24 mouse cellular contexts compared by ENCODE assay signal in genomic region chr13:103018481-103018880, GRCm38 (mm10).
DNase-seq lines count a peak whose midpoint lies in the region; ATAC-seq and TF ChIP-seq lines count a peak whose summit lies in the region.
"Had no signal": no experiment of that assay in that cellular context is flagged by ENCODE, and none has a peak within 500 bp of the region (broad histone marks: within the 10 kb centered on the region; RNA-seq: fewer than 3 reads in every experiment).

No protein-coding gene starts in this region.

- H3K36me3 ChIP-seq in kidney, embryonic 15.5 days = no peaks in the 10 kb centered on the region
- no peaks in the 10 kb centered on the region for H3K36me3 ChIP-seq in kidney, postnatal 0 days (ENCODE audit: insufficient read depth, low read length)
- H3K36me3 ChIP-seq in lung, embryonic 14.5 days (ENCODE audit: insufficient read depth) = no peaks in the 10 kb centered on the region
- H3K36me3 ChIP-seq in stomach, embryonic 14.5 days (ENCODE audit: control insufficient read depth, insufficient read depth, low read length) = no peaks in the 10 kb centered on the region
- H3K36me3 ChIP-seq in stomach, postnatal 0 days (ENCODE audit: control insufficient read depth, insufficient read depth, low read length) = no peaks in the 10 kb centered on the region
- H3K36me3 ChIP-seq: embryonic facial prominence, embryonic 13.5 days; embryonic facial prominence, embryonic 15.5 days; forebrain, embryonic 10.5 days; forebrain, embryonic 12.5 days had no signal

- H3K4me1 ChIP-seq in kidney, embryonic 15.5 days = peaks cover 15% of the 10 kb centered on the region; the same call in 1 of the 2 replicates
- H3K4me1 ChIP-seq in kidney, postnatal 0 days (replicated peaks; ENCODE audit: insufficient read depth, low read length) = no peaks in the 10 kb centered on the region
- H3K4me1 ChIP-seq in lung, embryonic 14.5 days (ENCODE audit: insufficient read depth) = no peaks in the 10 kb centered on the region
- H3K4me1 ChIP-seq in stomach, embryonic 14.5 days (ENCODE audit: control insufficient read depth, insufficient read depth, low read length) = no peaks in the 10 kb centered on the region
- H3K4me1 ChIP-seq in stomach, postnatal 0 days (replicated peaks; ENCODE audit: control insufficient read depth, insufficient read depth) = no peaks in the 10 kb centered on the region
- H3K4me1 ChIP-seq: embryonic facial prominence, embryonic 15.5 days had no signal

- WGBS in kidney, embryonic 15.5 days = 54% methylated on average over 6 of the region's 6 CpGs
- 48% methylated on average over 6 of the region's 6 CpGs for WGBS in kidney, postnatal 0 days
- WGBS in lung, embryonic 14.5 days = 38% methylated on average over 6 of the region's 6 CpGs
- 30% methylated on average over 6 of the region's 6 CpGs for WGBS in stomach, embryonic 14.5 days
- 35% methylated on average over 6 of the region's 6 CpGs for WGBS in stomach, postnatal 0 days

- no peak for TF ChIP-seq EP300 in stomach, postnatal 0 days (optimal IDR thresholded peaks at IDR 0.05)

- H3K27ac ChIP-seq in kidney, embryonic 15.5 days = peak overlapping the region; percentile 54
- no peak overlapping the region for H3K27ac ChIP-seq in kidney, postnatal 0 days
- no peak overlapping the region for H3K27ac ChIP-seq in lung, embryonic 14.5 days (ENCODE audit: low read depth)
- H3K27ac ChIP-seq in stomach, embryonic 14.5 days (ENCODE audit: low read length) = 0 out of 2 replicates have a peak overlapping the region, but pooled peaks have one; percentile 6
- H3K27ac ChIP-seq in stomach, postnatal 0 days (replicated peaks) = no peak overlapping the region
- H3K27ac ChIP-seq: embryonic facial prominence, embryonic 13.5 days; embryonic facial prominence, embryonic 15.5 days; forebrain, embryonic 10.5 days; forebrain, embryonic 12.5 days had no signal

- ATAC-seq in kidney, embryonic 15.5 days (replicated peaks; ENCODE audit: low FRiP score) = no peak
- ATAC-seq in kidney, postnatal 0 days (replicated peaks; ENCODE audit: low FRiP score, low read depth) = no peak
- no peak for ATAC-seq in lung, embryonic 14.5 days (ENCODE audit: insufficient read depth)
- no peak for ATAC-seq in stomach, embryonic 14.5 days (ENCODE audit: insufficient number of reproducible peaks, insufficient read depth, low FRiP score, low read depth)
- no peak for ATAC-seq in stomach, postnatal 0 days (ENCODE audit: low FRiP score, low TSS enrichment)
- ATAC-seq: forebrain, embryonic 14.5 days had no signal

- no peak overlapping the region for H3K4me2 ChIP-seq in kidney, embryonic 15.5 days
- no peak overlapping the region for H3K4me2 ChIP-seq in kidney, postnatal 0 days (ENCODE audit: low read length)
- H3K4me2 ChIP-seq in lung, embryonic 14.5 days = no peak overlapping the region
- H3K4me2 ChIP-seq in stomach, embryonic 14.5 days (replicated peaks; ENCODE audit: low read depth, low read length) = no peak overlapping the region
- no peak overlapping the region for H3K4me2 ChIP-seq in stomach, postnatal 0 days (replicated peaks; ENCODE audit: low read depth)
- H3K4me2 ChIP-seq: embryonic facial prominence, embryonic 13.5 days; embryonic facial prominence, embryonic 15.5 days; forebrain, embryonic 12.5 days had no signal

- H3K9ac ChIP-seq in kidney, embryonic 15.5 days = no peak overlapping the region
- H3K9ac ChIP-seq in kidney, postnatal 0 days (ENCODE audit: low read depth, low read length) = no peak overlapping the region
- H3K9ac ChIP-seq in lung, embryonic 14.5 days = no peak overlapping the region
- H3K9ac ChIP-seq in stomach, embryonic 14.5 days (replicated peaks; ENCODE audit: low read depth, low read length) = no peak overlapping the region
- no peak overlapping the region for H3K9ac ChIP-seq in stomach, postnatal 0 days (ENCODE audit: low read length)
- H3K9ac ChIP-seq: embryonic facial prominence, embryonic 13.5 days; embryonic facial prominence, embryonic 15.5 days; forebrain, embryonic 12.5 days had no signal

- no peaks in the 10 kb centered on the region for H3K9me3 ChIP-seq in kidney, embryonic 15.5 days (replicated peaks)
- H3K9me3 ChIP-seq in kidney, postnatal 0 days (replicated peaks; ENCODE audit: low read length) = no peaks in the 10 kb centered on the region
- H3K9me3 ChIP-seq in lung, embryonic 14.5 days (ENCODE audit: low read depth, low read length) = no peaks in the 10 kb centered on the region
- H3K9me3 ChIP-seq in stomach, embryonic 14.5 days (ENCODE audit: control insufficient read depth, low read depth, low read length) = no peaks in the 10 kb centered on the region
- no peaks in the 10 kb centered on the region for H3K9me3 ChIP-seq in stomach, postnatal 0 days (ENCODE audit: control insufficient read depth, low read length)
- H3K9me3 ChIP-seq: embryonic facial prominence, embryonic 13.5 days; embryonic facial prominence, embryonic 15.5 days; forebrain, embryonic 10.5 days; forebrain, embryonic 12.5 days had no signal

- DNase-seq in kidney, postnatal 14 days = no peak
- DNase-seq in kidney, postnatal 0 days (ENCODE audit: low spot score) = peak; percentile 78
- no peak for DNase-seq in kidney, postnatal 4 days
- peak; percentile 61 for DNase-seq in lung, embryonic 14.5 days
- DNase-seq in lung, postnatal 36 days = no peak
- no peak for DNase-seq in stomach, postnatal 0 days (ENCODE audit: low spot score)
- DNase-seq: adrenal gland, adult 2 months; adrenal gland, postnatal 10 days; adrenal gland, postnatal 25 days; cerebellum, adult 11 months; cerebellum, adult 18-20 months; cerebellum, adult 8-10 months; cerebellum, adult 9-11 months; cerebellum, postnatal 14 days; cerebellum, postnatal 36 days; embryo, embryonic 11 days had no signal

- no peak for TF ChIP-seq CTCF in kidney, postnatal 0 days (IDR thresholded peaks at IDR 0.05; ENCODE audit: low read depth)
- no peak for TF ChIP-seq CTCF in lung, embryonic 14.5 days (IDR thresholded peaks at IDR 0.05; ENCODE audit: low read depth)
- TF ChIP-seq CTCF in stomach, postnatal 0 days (IDR thresholded peaks at IDR 0.05; ENCODE audit: low read depth) = no peak

- H3K27me3 ChIP-seq in kidney, embryonic 15.5 days = no peaks in the 10 kb centered on the region
- H3K27me3 ChIP-seq in kidney, postnatal 0 days (ENCODE audit: insufficient read depth, low read length) = no peaks in the 10 kb centered on the region
- H3K27me3 ChIP-seq in lung, embryonic 14.5 days (ENCODE audit: insufficient read depth, low read length) = no peaks in the 10 kb centered on the region
- H3K27me3 ChIP-seq in stomach, embryonic 14.5 days (ENCODE audit: control insufficient read depth, insufficient read depth, low read length) = no peaks in the 10 kb centered on the region
- no peaks in the 10 kb centered on the region for H3K27me3 ChIP-seq in stomach, postnatal 0 days (ENCODE audit: control insufficient read depth, insufficient read depth, low read length)
- H3K27me3 ChIP-seq: embryonic facial prominence, embryonic 15.5 days; forebrain, embryonic 12.5 days had no signal

- H3K4me3 ChIP-seq in kidney, embryonic 15.5 days (replicated peaks) = no peak overlapping the region
- H3K4me3 ChIP-seq in kidney, postnatal 0 days (replicated peaks; ENCODE audit: low read depth, low read length) = no peak overlapping the region
- H3K4me3 ChIP-seq in lung, embryonic 14.5 days (ENCODE audit: low read depth, low read length) = no peak overlapping the region
- H3K4me3 ChIP-seq in stomach, embryonic 14.5 days (ENCODE audit: low read depth, low read length) = no peak overlapping the region
- no peak overlapping the region for H3K4me3 ChIP-seq in stomach, postnatal 0 days (ENCODE audit: low read depth, low read length)
- H3K4me3 ChIP-seq: embryonic facial prominence, embryonic 13.5 days; embryonic facial prominence, embryonic 15.5 days; erythroblast, embryonic 14.5 days; forebrain, embryonic 10.5 days; forebrain, embryonic 12.5 days had no signal

Comparison
In these comparisons a context has a peak if more than half of its experiments do, and no peak if none do; other contexts are left out.
1. H3K27ac ChIP-seq: peak in kidney, embryonic 15.5 days (single experiment) and stomach, embryonic 14.5 days (single experiment); none in kidney, postnatal 0 days (single experiment), lung, embryonic 14.5 days (single experiment) and stomach, postnatal 0 days (single experiment).
2. DNase-seq: peak in kidney, postnatal 0 days (single experiment) and lung, embryonic 14.5 days (single experiment); none in kidney, postnatal 14 days (single experiment), kidney, postnatal 4 days (0 of 2), lung, postnatal 36 days (single experiment) and stomach, postnatal 0 days (single experiment).